ENCODE assay signal across 23 mouse cellular contexts in the genomic region with DNA sequence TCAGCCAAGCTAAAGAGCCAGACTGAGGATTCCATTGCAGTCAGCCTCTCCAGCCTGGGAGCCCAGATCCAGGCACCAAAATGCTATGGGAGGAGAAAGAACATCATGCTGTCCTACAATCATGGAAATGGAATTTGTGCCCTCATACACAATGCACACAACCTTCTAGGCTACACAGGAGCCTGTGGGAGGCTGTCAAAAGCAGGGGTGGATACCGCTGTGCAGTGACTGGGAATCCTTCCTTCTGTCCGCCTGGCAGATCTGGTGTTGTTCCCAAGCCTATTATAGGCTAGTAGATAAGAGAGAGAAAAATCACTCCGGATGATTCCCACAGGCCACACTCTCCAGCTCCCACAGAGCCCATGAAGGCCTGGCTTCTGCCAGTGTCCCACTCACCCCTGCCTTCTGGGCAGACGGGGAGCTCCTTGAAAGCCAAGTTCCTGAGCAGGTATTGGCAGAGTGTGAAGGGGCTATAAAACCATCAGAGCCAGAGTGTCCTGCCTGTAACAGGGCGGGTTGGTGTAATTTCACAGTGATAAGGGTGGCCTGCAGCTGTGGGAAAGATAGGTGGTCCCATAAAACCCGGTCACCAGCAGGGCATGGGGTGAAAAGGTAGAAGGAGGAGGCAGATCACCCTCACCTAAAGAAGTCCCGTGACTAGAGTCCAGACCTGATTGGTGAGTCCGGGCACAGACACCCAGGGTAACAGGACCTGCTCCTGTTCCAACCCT. TPM values are rescaled to one million over a fixed set of nuclear protein-coding genes. Genes with fewer than 3 reads are reported as not detected.
A peak's percentile ranks its signal among the peaks of the same experiment; 100 is the strongest.
DNase-seq lines count a peak whose midpoint lies in the region; ATAC-seq lines count a peak whose summit lies in the region.
"Had no signal": no experiment of that assay in that cellular context is flagged by ENCODE, and none has a peak within 500 bp of the region (broad histone marks: within the 10 kb centered on the region; RNA-seq: fewer than 3 reads in every experiment).

No protein-coding gene starts in this region.

- H3K27me3 ChIP-seq in heart, embryonic 12.5 days (replicated peaks): no peaks in the 10 kb centered on the region
- H3K27me3 ChIP-seq in midbrain, embryonic 16.5 days (ENCODE audit: control insufficient read depth, insufficient read depth, low read depth, low read length): no peaks in the 10 kb centered on the region
- H3K27me3 ChIP-seq: embryonic facial prominence, embryonic 15.5 days; liver, embryonic 12.5 days; lung, embryonic 15.5 days; neural tube, embryonic 12.5 days had no signal

- 0 out of 2 replicates have a peak, but pooled peaks cover 7% of the 10 kb centered on the region for H3K4me1 ChIP-seq in heart, embryonic 12.5 days (replicated peaks)
- H3K4me1 ChIP-seq in midbrain, embryonic 16.5 days (ENCODE audit: control insufficient read depth, insufficient read depth, low read length): no peaks in the 10 kb centered on the region
- H3K4me1 ChIP-seq: embryonic facial prominence, embryonic 15.5 days; liver, embryonic 12.5 days; lung, embryonic 15.5 days; neural tube, embryonic 12.5 days had no signal

- H3K36me3 ChIP-seq in heart, embryonic 12.5 days: no peaks in the 10 kb centered on the region
- H3K36me3 ChIP-seq in midbrain, embryonic 16.5 days (ENCODE audit: control insufficient read depth, insufficient read depth, low read length): no peaks in the 10 kb centered on the region
- H3K36me3 ChIP-seq: embryonic facial prominence, embryonic 15.5 days; liver, embryonic 12.5 days; lung, embryonic 15.5 days; neural tube, embryonic 12.5 days had no signal

- WGBS in heart, embryonic 12.5 days: 53% methylated on average over 8 of the region's 8 CpGs
- 82% methylated on average over 8 of the region's 8 CpGs for WGBS in midbrain, embryonic 16.5 days

- no peak overlapping the region for H3K4me3 ChIP-seq in heart, embryonic 12.5 days
- no peak overlapping the region for H3K4me3 ChIP-seq in midbrain, embryonic 16.5 days (ENCODE audit: low read depth, low read length)
- H3K4me3 ChIP-seq: embryonic facial prominence, embryonic 15.5 days; liver, embryonic 12.5 days; lung, embryonic 15.5 days; neural tube, embryonic 12.5 days had no signal

- H3K9ac ChIP-seq in heart, embryonic 12.5 days: no peak overlapping the region
- no peak overlapping the region for H3K9ac ChIP-seq in midbrain, embryonic 16.5 days (ENCODE audit: low read depth, low read length)
- H3K9ac ChIP-seq: embryonic facial prominence, embryonic 15.5 days; liver, embryonic 12.5 days; lung, embryonic 15.5 days; neural tube, embryonic 12.5 days had no signal

- no peak overlapping the region for H3K4me2 ChIP-seq in heart, embryonic 12.5 days
- H3K4me2 ChIP-seq in midbrain, embryonic 16.5 days (ENCODE audit: low read length): no peak overlapping the region
- H3K4me2 ChIP-seq: embryonic facial prominence, embryonic 15.5 days; heart, embryonic 11.5 days; liver, embryonic 12.5 days; lung, embryonic 15.5 days; neural tube, embryonic 12.5 days had no signal

- no peak overlapping the region for H3K27ac ChIP-seq in heart, embryonic 12.5 days (ENCODE audit: poor library complexity, severe bottlenecking)
- H3K27ac ChIP-seq in midbrain, embryonic 16.5 days (ENCODE audit: low read length): no peak overlapping the region
- H3K27ac ChIP-seq: embryonic facial prominence, embryonic 15.5 days; liver, embryonic 12.5 days; lung, embryonic 15.5 days; neural tube, embryonic 12.5 days had no signal

- H3K9me3 ChIP-seq in heart, embryonic 12.5 days (replicated peaks): no peaks in the 10 kb centered on the region
- H3K9me3 ChIP-seq in midbrain, embryonic 16.5 days (replicated peaks; ENCODE audit: control insufficient read depth, low read length, poor library complexity, severe bottlenecking): no peaks in the 10 kb centered on the region
- H3K9me3 ChIP-seq: embryonic facial prominence, embryonic 15.5 days; liver, embryonic 12.5 days; lung, embryonic 15.5 days; neural tube, embryonic 12.5 days had no signal

- ATAC-seq in heart, embryonic 12.5 days (ENCODE audit: insufficient number of reproducible peaks, low FRiP score): 0 out of 2 replicates have a peak, but pooled peaks have one; percentile 25
- no peak for ATAC-seq in midbrain, embryonic 16.5 days
- ATAC-seq: CD4-positive, CD25-positive, alpha-beta regulatory T cell, adult 4 months; liver, embryonic 12.5 days had no signal

- no peak for DNase-seq in heart, postnatal 4 days
- DNase-seq in right cerebral cortex, adult 18-20 months: peak; percentile 70
- DNase-seq in right cerebral cortex, postnatal 4 days: no peak
- peak; percentile 48 to 49 for DNase-seq in layer of hippocampus, adult 8-10 months (ENCODE audit: low spot score in 2 of 2)
- peak; percentile 71 for DNase-seq in telencephalon, adult 2 months (ENCODE audit: low read depth, low spot score)
- DNase-seq: adrenal gland, adult 2 months; cerebellum, adult 2 months; gastrocnemius, postnatal 10 days; kidney, postnatal 10 days had no signal

RNA-seq across cellular contexts. Expression of gene Isx, which starts 47.9 kb away (rescaled TPM):
- not detected in 2 replicates for polyA plus RNA-seq in heart, embryonic 12.5 days (2016; fragmentation: Nextera tagmentation; extraction: Ambion mirVana)
- under 1 TPM in 1 of 2 experiments, not detected in 1; 0.29 TPM for total RNA-seq in heart, postnatal 4 days (2021)
- under 1 TPM in 1 of 4 experiments, not detected in 3; 0.26 TPM for total RNA-seq in layer of hippocampus, adult 8-10 months (2022)
- polyA plus RNA-seq in midbrain, embryonic 16.5 days (2015; fragmentation: Nextera tagmentation; extraction: Ambion mirVana): not detected in 2 replicates
- total RNA-seq: adrenal gland, adult 2 months; gastrocnemius, postnatal 10 days; hematopoietic stem cell, adult 5-6 weeks; left cerebral cortex, postnatal 14 days; MEL; midbrain, postnatal 0 days had no signal
- polyA plus RNA-seq: adrenal gland, adult 2 months; brain, embryonic 14.5 days; CD4-positive, CD25-positive, alpha-beta regulatory T cell, adult 4 months; cerebellum, adult 2 months; embryonic facial prominence, embryonic 15.5 days; forebrain, embryonic 11.5 days; heart, embryonic 11.5 days; lung, embryonic 15.5 days; midbrain, postnatal 0 days; neural tube, embryonic 12.5 days had no signal

Comparison
In these comparisons a context has a peak if more than half of its experiments do, and no peak if none do; other contexts are left out.
1. DNase-seq: peak in right cerebral cortex, adult 18-20 months (single experiment), layer of hippocampus, adult 8-10 months (2 of 2) and telencephalon, adult 2 months (single experiment); none in heart, postnatal 4 days (single experiment) and right cerebral cortex, postnatal 4 days (single experiment).